Mouse (Mus musculus) thymus, adult 2 months (tissue): Measurements from ENCODE around the gene Gpr137. TPM values are rescaled to one million over a fixed set of nuclear protein-coding genes. Genes with fewer than 3 reads are reported as not detected.
A peak's percentile ranks its signal among the peaks of the same experiment; 100 is the strongest.

Experiments
- DNase-seq: peaks from one replicate; pipeline ENCODE4 v3.0.0; 2021
- H3K27ac ChIP-seq: fragments of 200-500 bp; 2 replicates; pipeline ENCODE4 v1.5.1; 2012; ENCODE audit warnings: low read length, control low read depth; ENCODE audit not compliant: control insufficient read depth, insufficient read depth
- H3K27me3 ChIP-seq: fragments of 200-500 bp; 2 replicates; pipeline ENCODE4 v1.6.1; 2012; ENCODE audit warnings: mild to moderate bottlenecking, low read length, moderate library complexity, mixed read lengths; ENCODE audit not compliant: control insufficient read depth, insufficient read depth
- H3K36me3 ChIP-seq: fragments of 200-500 bp; 2 replicates; pipeline ENCODE4 v1.6.1; 2012; ENCODE audit warnings: mild to moderate bottlenecking, low read length, moderate library complexity; ENCODE audit not compliant: control insufficient read depth, insufficient read depth
- H3K4me1 ChIP-seq: fragments of 200-500 bp; replicated peaks from 2 replicates; pipeline ENCODE4 v1.6.1; 2012; ENCODE audit warnings: low read length; ENCODE audit not compliant: control insufficient read depth, insufficient read depth
- H3K4me3 ChIP-seq: fragments of 200-500 bp; 2 replicates; pipeline ENCODE4 v1.5.1; 2012; ENCODE audit warnings: mild to moderate bottlenecking, low read length, control low read depth, moderate library complexity; ENCODE audit not compliant: control insufficient read depth, insufficient read depth
- CTCF ChIP-seq: fragments of 200-500 bp; IDR thresholded peaks from 2 replicates; pipeline ENCODE4 v1.5.1; 2012; ENCODE audit warnings: mild to moderate bottlenecking, control low read depth, low read length, moderate library complexity, borderline replicate concordance; ENCODE audit not compliant: control insufficient read depth, poor library complexity, insufficient read depth; ENCODE audit errors: extremely low read depth
- POLR2A ChIP-seq: fragments of 200-500 bp; IDR thresholded peaks from 2 replicates; pipeline ENCODE4 v1.6.1; 2012; ENCODE audit warnings: mild to moderate bottlenecking, low read length, control low read depth, moderate library complexity; ENCODE audit not compliant: control insufficient read depth, poor library complexity, insufficient read depth; ENCODE audit errors: extremely low read depth
- WGBS: fragments of 180-500 bp; shearing (Covaris S2); methylation state at CpG from one replicate; pipeline ENCODE4 v1.1.7; 2018; 5-methylcytosine and 5-hydroxymethylcytosine counted together
- polyA plus RNA-seq: library from polyadenylated mRNA; depleted of rRNA; stranded (reverse); fragments of >200 nt; gene quantifications from 2 replicates; pipeline ENCODE4 v1.2.3, GENCODE M21; 2012

Gpr137 gene
- polyA plus RNA-seq, 1 experiment, result 86.6 TPM

DNA sequence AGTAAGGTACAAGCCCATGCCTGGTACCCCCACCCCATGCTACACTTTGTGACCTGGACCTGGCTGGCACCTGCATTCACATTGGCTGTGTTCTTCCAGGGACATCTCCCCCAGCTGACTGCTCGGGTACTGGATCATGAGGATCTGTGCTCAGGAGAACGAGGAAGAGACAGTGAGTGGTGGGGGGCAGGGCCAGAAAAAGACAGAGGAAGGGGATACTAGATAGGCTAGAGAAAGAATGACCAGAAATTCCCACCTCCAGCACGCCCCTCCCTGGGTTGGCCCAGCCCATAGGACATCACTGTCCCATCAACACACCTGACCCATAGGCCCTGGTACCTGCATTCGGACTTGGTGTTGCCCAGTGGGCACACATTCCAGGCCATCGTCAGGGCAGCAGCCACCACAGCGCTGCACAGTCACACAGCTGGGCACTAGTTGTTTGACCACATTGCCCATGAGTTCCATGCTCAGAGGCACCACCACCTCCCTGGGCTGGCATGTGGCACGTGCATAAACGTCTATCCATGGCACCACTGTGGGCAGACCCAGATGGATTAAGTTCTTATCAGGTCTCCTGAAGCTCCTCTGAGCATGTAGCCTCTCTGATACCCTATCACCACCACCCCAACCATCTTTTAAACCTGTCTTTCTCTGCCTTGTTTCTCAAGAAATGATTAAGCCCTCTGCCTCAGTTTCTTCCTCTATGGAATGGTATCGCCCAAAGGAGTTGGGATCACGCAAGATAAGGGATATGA, 43.9 kb upstream of the Gpr137 start:
- Histone ChIP-seq H3K36me3 (no peaks in the 10 kb centered on the region), H3K27me3 (no peaks in the 10 kb centered on the region), H3K27ac (no peak overlapping the region), H3K4me1 (peaks cover 16% of the 10 kb centered on the region), H3K4me3 (no peak overlapping the region)
- 90% methylated on average over 10 of the region's 10 CpGs for WGBS
- no peak for DNase-seq
- no peak for TF ChIP-seq POLR2A
- no peak for TF ChIP-seq CTCF

DNA sequence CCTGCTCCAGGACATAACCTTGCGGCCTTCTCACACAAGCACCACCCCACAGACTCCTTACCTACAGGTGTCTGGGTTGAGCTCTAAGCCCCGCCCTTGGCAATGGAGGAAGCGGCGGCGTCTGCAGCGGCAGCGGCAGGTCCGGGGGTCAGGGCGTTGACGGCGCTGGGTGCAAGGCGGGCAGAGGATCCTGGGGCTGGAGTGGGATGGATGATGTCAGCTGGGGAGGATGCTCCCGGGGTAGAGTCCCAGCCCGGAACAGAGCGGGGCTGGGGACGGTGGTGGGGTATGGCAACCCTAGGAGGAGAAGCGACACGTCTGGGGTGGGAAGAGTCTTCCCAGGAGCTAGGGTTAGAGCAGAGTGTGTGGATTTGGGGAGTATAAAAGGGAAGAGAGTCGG, 43.0 kb upstream of the Gpr137 start:
- WGBS, result 97% methylated on average over 19 of the region's 19 CpGs
- no peak for DNase-seq
- TF ChIP-seq POLR2A (no peak), CTCF (no peak)
- Histone ChIP-seq H3K36me3 (no peaks in the 10 kb centered on the region), H3K27me3 (no peaks in the 10 kb centered on the region), H3K4me1 (peaks cover 16% of the 10 kb centered on the region), H3K4me3 (no peak overlapping the region), H3K27ac (no peak overlapping the region)

DNA sequence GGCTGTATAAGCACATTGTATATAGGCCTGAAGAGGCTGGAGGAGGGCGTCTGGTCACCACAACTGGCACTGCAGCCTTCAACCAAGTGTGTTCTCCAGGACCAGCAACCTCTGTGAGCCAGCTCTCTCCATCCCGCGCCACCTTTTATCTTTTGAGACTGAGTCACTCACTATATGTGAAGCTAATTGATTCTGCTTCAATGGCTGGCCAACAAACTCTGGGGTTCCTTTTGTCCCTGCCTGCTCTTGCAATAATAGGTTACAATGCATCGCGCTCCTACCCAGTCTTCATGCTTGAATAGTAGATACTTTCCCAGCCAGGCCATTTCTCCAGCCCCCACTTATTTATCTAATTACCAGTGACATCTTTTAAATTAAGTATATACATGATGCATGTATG, 41.3 kb upstream of the Gpr137 start:
- TF ChIP-seq POLR2A (no peak), CTCF (no peak)
- Histone ChIP-seq H3K4me3 (no peak overlapping the region), H3K36me3 (no peaks in the 10 kb centered on the region), H3K27ac (no peak overlapping the region), H3K4me1 (peaks cover 23% of the 10 kb centered on the region), H3K27me3 (no peaks in the 10 kb centered on the region)
- DNase-seq, result no peak
- WGBS, result 98% methylated on average over 5 of the region's 5 CpGs

DNA sequence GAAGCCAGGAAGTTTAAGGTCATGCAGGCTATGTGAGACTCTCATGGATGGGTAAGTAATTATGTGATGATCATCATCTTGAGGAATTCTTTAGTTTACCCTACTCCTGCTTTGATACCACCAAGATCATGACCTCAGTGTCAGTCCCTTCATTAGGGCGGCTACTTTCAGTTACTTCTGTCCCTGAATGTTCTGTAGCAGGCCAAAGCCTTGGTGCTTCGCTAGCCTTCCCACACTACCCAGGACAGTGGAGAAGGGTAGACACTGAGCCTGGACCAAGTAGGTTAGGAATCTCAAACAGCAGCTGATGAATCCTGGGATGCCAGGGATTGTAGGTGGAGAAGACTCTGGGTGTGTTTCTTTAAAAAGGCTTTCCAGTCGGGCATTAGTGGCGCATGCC, 39.2 kb upstream of the Gpr137 start:
- H3K36me3 ChIP-seq, result peaks cover 6% of the 10 kb centered on the region; the same call in 1 of the 2 replicates
- TF ChIP-seq POLR2A (no peak), CTCF (no peak)
- 97% methylated on average over 4 of the region's 4 CpGs for WGBS
- H3K27ac ChIP-seq, result no peak overlapping the region
- no peak for DNase-seq
- no peak overlapping the region for H3K4me3 ChIP-seq
- no peaks in the 10 kb centered on the region for H3K27me3 ChIP-seq
- H3K4me1 ChIP-seq, result peaks cover 29% of the 10 kb centered on the region

DNA sequence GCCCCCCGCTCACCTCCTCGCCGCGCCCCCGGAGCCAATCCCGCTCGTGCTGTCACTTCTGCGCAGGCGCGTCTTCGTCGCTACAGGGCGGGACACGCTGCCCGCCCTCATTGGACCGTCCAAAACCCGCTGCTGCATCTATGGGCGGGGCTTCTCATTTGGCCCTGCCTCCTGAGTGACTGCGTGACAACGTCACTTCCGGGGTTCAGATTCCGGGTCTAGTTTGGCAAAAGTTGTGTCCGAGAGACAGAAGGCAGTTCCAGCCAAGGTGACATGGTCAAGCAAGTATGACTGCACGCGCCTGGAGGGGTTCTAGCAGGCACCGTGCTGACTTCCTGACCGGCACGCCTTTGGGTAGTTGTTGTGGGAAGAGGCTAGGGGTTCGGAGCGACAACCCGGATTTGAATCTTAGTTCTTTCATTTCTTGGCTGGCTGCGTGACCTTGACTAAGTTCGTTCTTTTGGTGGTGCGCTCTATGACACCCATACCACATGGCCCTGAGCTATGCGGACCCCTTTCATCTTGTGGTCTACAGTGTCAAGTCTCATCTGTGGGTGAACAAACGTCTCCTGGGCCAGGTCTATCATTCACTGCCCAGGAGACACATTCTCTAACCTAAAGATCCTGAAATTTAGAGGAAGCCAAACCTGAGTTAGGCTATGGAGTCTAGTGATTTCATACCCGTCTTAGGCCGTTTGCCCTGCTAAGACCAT, 38.3 kb upstream of the Gpr137 start, which contains the start of gene Fkbp2:
Fkbp2 (minus strand) TSS at position 121 of the 713 bp plus-strand sequence.
- DNase-seq, result peak; percentile 98
- H3K36me3 ChIP-seq, result peaks cover 6% of the 10 kb centered on the region; the same call in 1 of the 2 replicates
- WGBS, result under 1% methylated on average over 38 of the region's 38 CpGs

DNA sequence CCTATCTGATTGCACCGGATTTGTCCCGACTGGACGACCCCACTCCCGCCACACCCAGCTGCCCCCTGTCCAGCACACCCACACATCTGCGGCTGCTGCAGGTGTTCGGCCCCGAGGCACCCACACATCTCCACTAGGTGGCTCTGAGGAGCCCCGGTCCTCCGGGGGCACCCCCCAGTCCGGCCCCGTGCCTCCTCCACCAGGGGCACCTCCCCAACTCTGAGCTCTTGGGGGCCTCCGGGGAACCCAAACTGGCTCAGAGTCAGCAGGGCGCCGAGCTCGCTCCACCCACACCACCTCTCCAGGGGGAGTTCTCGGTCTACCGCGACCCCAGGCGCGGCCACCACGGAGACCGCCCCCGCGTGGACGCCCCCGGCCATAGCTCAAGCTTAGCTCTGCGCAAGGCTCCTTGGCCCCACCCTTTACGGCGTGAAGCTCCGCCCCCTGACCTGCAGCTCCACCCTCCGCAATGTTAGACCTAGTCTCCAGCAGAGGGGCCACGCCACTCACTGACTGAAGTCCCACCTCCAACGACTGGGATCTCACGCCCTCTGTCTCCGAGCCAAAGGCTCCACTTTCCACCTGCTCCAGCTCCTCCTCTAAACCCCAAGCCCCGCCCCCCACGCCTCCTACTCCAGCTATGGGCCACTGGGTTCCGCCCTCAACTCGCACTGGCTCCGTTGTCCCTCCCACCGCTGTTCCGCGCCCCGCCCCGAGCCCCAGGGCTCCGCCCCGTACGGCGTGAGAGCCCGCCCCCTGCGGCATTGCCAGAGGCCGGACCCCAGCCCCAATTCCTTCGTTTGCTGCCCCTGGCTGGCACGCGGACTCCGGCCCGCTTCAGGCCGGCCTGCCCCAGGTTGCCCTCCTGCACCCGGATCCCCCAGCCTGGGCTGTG, 37.5 kb upstream of the Gpr137 start:
- DNase-seq, result peak; percentile 99
- peak overlapping the region; percentile 1; the same call in 1 of the 2 replicates for H3K27ac ChIP-seq
- no peaks in the 10 kb centered on the region for H3K27me3 ChIP-seq
- peak overlapping the region; percentile 65 for H3K4me3 ChIP-seq
- WGBS, result under 1% methylated on average over 59 of the region's 59 CpGs
- peaks cover 6% of the 10 kb centered on the region; the same call in 1 of the 2 replicates for H3K36me3 ChIP-seq
- peaks cover 28% of the 10 kb centered on the region for H3K4me1 ChIP-seq
- TF ChIP-seq CTCF (peak; percentile 96), POLR2A (peak; percentile 41)

More for the DNA sequence above, 38.3 kb upstream of the Gpr137 start, which contains the start of gene Fkbp2:
- peak within 1 kb of the TSS; percentile 53 for H3K27ac ChIP-seq
- H3K4me1 ChIP-seq, result peaks cover 28% of the 10 kb centered on the region
- peak within 1 kb of the TSS; percentile 65 for H3K4me3 ChIP-seq
- TF ChIP-seq CTCF, result peak; percentile 37; the same call in 1 of the 2 replicates
- peak; percentile 35 for TF ChIP-seq POLR2A
- no peaks in the 10 kb centered on the region for H3K27me3 ChIP-seq
